Mouse (Mus musculus) limb, embryonic 12.5 days (tissue): ENCODE measurements around the gene B3gnt8. TPM values are rescaled to one million over a fixed set of nuclear protein-coding genes. Genes with fewer than 3 reads are reported as not detected.

ENCODE experiments used
- ATAC-seq: fragments of 200-750 bp; cut with Nextera tagmentation; 2 replicates; pipeline ENCODE4 v1.8.0; 2017; ENCODE audit warnings: low read depth, moderate TSS enrichment; ENCODE audit not compliant: insufficient number of reproducible peaks, insufficient read depth, low FRiP score, low TSS enrichment
- H3K27ac ChIP-seq: fragments of 300-500 bp; sonication (generic); 2 replicates; pipeline ENCODE4 v1.5.1; 2016; ENCODE audit warnings: mild to moderate bottlenecking, moderate library complexity
- H3K27me3 ChIP-seq: fragments of 300-500 bp; sonication (generic); 2 replicates; pipeline ENCODE4 v1.6.1; 2016; ENCODE audit warnings: mild to moderate bottlenecking, moderate library complexity
- H3K36me3 ChIP-seq: fragments of 300-500 bp; sonication (generic); 2 replicates; pipeline ENCODE4 v1.6.1; 2016; ENCODE audit warnings: mild to moderate bottlenecking, moderate library complexity
- H3K4me1 ChIP-seq: fragments of 300-500 bp; sonication (generic); replicated peaks from 2 replicates; pipeline ENCODE4 v1.6.1; 2016
- H3K4me2 ChIP-seq: fragments of 300-500 bp; sonication (generic); 2 replicates; pipeline ENCODE4 v1.6.1; 2016; ENCODE audit warnings: mild to moderate bottlenecking, moderate library complexity
- H3K4me3 ChIP-seq: fragments of 300-500 bp; sonication (generic); replicated peaks from 2 replicates; pipeline ENCODE4 v1.5.1; 2016; ENCODE audit warnings: mild to moderate bottlenecking
- H3K9ac ChIP-seq: fragments of 300-500 bp; sonication (generic); replicated peaks from 2 replicates; pipeline ENCODE4 v1.6.1; 2016; ENCODE audit warnings: mild to moderate bottlenecking, moderate library complexity
- H3K9me3 ChIP-seq: fragments of 300-500 bp; sonication (generic); 2 replicates; pipeline ENCODE4 v1.6.1; 2016; ENCODE audit warnings: mild to moderate bottlenecking, moderate library complexity
- WGBS: fragments of 180-500 bp; shearing (Covaris S2); methylation state at CpG from one replicate; pipeline ENCODE4 v1.1.7; 2016; 5-methylcytosine and 5-hydroxymethylcytosine counted together
- polyA plus RNA-seq: library from polyadenylated mRNA; unstranded; fragments of >200 nt; fragmentation: Nextera tagmentation; extraction: Ambion mirVana; gene quantifications from 2 replicates; pipeline ENCODE4 v1.2.1, GENCODE M21; 2016

Gene B3gnt8
- polyA plus RNA-seq, 1 experiment from 2014 or later, result 2.8 TPM

GRCm38 (mm10) chr7:25620101-25620500 lies 6.4 kb upstream of the B3gnt8 start:
- H3K36me3 ChIP-seq, result peaks cover 43% of the 10 kb centered on the region
- peaks cover 7% of the 10 kb centered on the region; the same call in 1 of the 2 replicates for H3K4me1 ChIP-seq
- H3K27ac ChIP-seq, result no peak overlapping the region
- H3K9me3 ChIP-seq, result no peaks in the 10 kb centered on the region
- peak overlapping the region; percentile 63 for H3K4me2 ChIP-seq
- ATAC-seq, result no peak
- H3K27me3 ChIP-seq, result no peaks in the 10 kb centered on the region
- no peak overlapping the region for H3K9ac ChIP-seq
- H3K4me3 ChIP-seq, result peak overlapping the region; percentile 65
- 92% methylated on average over 5 of the region's 5 CpGs for WGBS

- no peak overlapping the region for H3K9ac ChIP-seq
- no peak for ATAC-seq
- WGBS, result 94% methylated on average over 11 of the region's 11 CpGs
Observed at GRCm38 (mm10) chr7:25620751-25621150, 5.7 kb upstream of the B3gnt8 start.

GRCm38 (mm10) chr7:25623857-25624370 lies 2.5 kb upstream of the B3gnt8 start:
- 88% methylated on average over 11 of the region's 11 CpGs for WGBS
- Histone ChIP-seq H3K4me2 (no peak overlapping the region), H3K9me3 (no peaks in the 10 kb centered on the region), H3K4me1 (peaks cover 26% of the 10 kb centered on the region), H3K36me3 (peaks cover 51% of the 10 kb centered on the region), H3K27me3 (peaks cover 21% of the 10 kb centered on the region), H3K27ac (no peak overlapping the region), H3K4me3 (no peak overlapping the region), H3K9ac (no peak overlapping the region)
- ATAC-seq, result no peak

More at GRCm38 (mm10) chr7:25620751-25621150, 5.7 kb upstream of the B3gnt8 start:
- Histone ChIP-seq H3K4me2 (no peak overlapping the region), H3K4me3 (no peak overlapping the region), H3K9me3 (no peaks in the 10 kb centered on the region), H3K27me3 (no peaks in the 10 kb centered on the region), H3K27ac (no peak overlapping the region), H3K4me1 (peaks cover 7% of the 10 kb centered on the region; the same call in 1 of the 2 replicates), H3K36me3 (peaks cover 49% of the 10 kb centered on the region)

- Histone ChIP-seq H3K27me3 (peaks cover 26% of the 10 kb centered on the region), H3K9me3 (no peaks in the 10 kb centered on the region), H3K4me1 (peaks cover 24% of the 10 kb centered on the region), H3K4me2 (no peak overlapping the region), H3K4me3 (no peak overlapping the region), H3K9ac (no peak overlapping the region), H3K36me3 (peaks cover 59% of the 10 kb centered on the region), H3K27ac (no peak overlapping the region)
- WGBS, result 75% methylated on average over 5 of the region's 5 CpGs
- ATAC-seq, result no peak
Observed at GRCm38 (mm10) chr7:25624851-25625250, 1.6 kb upstream of the B3gnt8 start.

GRCm38 (mm10) chr7:25625594-25626250 lies 732 bp upstream of the B3gnt8 start:
- H3K27me3 ChIP-seq, result peaks cover 26% of the 10 kb centered on the region
- peaks cover 68% of the 10 kb centered on the region for H3K36me3 ChIP-seq
- no peak overlapping the region for H3K27ac ChIP-seq
- peaks cover 19% of the 10 kb centered on the region for H3K4me1 ChIP-seq
- H3K9ac ChIP-seq, result no peak overlapping the region
- ATAC-seq, result no peak
- no peak overlapping the region for H3K4me2 ChIP-seq
- 74% methylated on average over 10 of the region's 10 CpGs for WGBS
- no peak overlapping the region for H3K4me3 ChIP-seq
- no peaks in the 10 kb centered on the region for H3K9me3 ChIP-seq

GRCm38 (mm10) chr7:25627431-25628322 lies 1.2 kb downstream of the B3gnt8 start:
- Histone ChIP-seq H3K36me3 (peaks cover 68% of the 10 kb centered on the region), H3K4me2 (peak overlapping the region; percentile 63), H3K27me3 (peaks cover 26% of the 10 kb centered on the region), H3K4me1 (peaks cover 19% of the 10 kb centered on the region), H3K4me3 (peak overlapping the region; percentile 40), H3K27ac (no peak overlapping the region), H3K9ac (peak overlapping the region; percentile 56), H3K9me3 (no peaks in the 10 kb centered on the region)
- 18% methylated on average over 37 of the region's 38 CpGs for WGBS
- ATAC-seq, result peak; percentile 43; the same call in 1 of the 2 replicates

GRCm38 (mm10) chr7:25628323-25628620 lies 1.8 kb downstream of the B3gnt8 start:
- H3K4me1 ChIP-seq, result peaks cover 19% of the 10 kb centered on the region
- no peak overlapping the region; the same call in 1 of the 2 replicates for H3K9ac ChIP-seq
- no peak overlapping the region for H3K27ac ChIP-seq
- 62% methylated on average over 8 of the region's 8 CpGs for WGBS
- H3K4me3 ChIP-seq, result no peak overlapping the region; the same call in 1 of the 2 replicates
- H3K36me3 ChIP-seq, result peaks cover 68% of the 10 kb centered on the region
- peak overlapping the region; percentile 63 for H3K4me2 ChIP-seq
- H3K27me3 ChIP-seq, result peaks cover 26% of the 10 kb centered on the region
- no peaks in the 10 kb centered on the region for H3K9me3 ChIP-seq
- ATAC-seq, result no peak

- H3K9me3 ChIP-seq, result no peaks in the 10 kb centered on the region
- H3K4me3 ChIP-seq, result no peak overlapping the region
- no peak overlapping the region for H3K27ac ChIP-seq
- H3K9ac ChIP-seq, result no peak overlapping the region
- peaks cover 5% of the 10 kb centered on the region for H3K4me1 ChIP-seq
- ATAC-seq, result no peak
- WGBS, result 88% methylated on average over 5 of the region's 5 CpGs
- H3K27me3 ChIP-seq, result peaks cover 16% of the 10 kb centered on the region
- H3K36me3 ChIP-seq, result peaks cover 71% of the 10 kb centered on the region
- no peak overlapping the region for H3K4me2 ChIP-seq
Observed at GRCm38 (mm10) chr7:25632679-25633078, 6.2 kb downstream of the B3gnt8 start.

- no peak for ATAC-seq
- no peak overlapping the region for H3K9ac ChIP-seq
- no peaks in the 10 kb centered on the region for H3K9me3 ChIP-seq
- 47% methylated on average over 3 of the region's 3 CpGs for WGBS
- no peak overlapping the region for H3K27ac ChIP-seq
- H3K4me1 ChIP-seq, result no peaks in the 10 kb centered on the region
- H3K36me3 ChIP-seq, result peaks cover 76% of the 10 kb centered on the region
- no peak overlapping the region for H3K4me2 ChIP-seq
- H3K27me3 ChIP-seq, result no peaks in the 10 kb centered on the region
- H3K4me3 ChIP-seq, result no peak overlapping the region
Observed at GRCm38 (mm10) chr7:25636373-25636772, 9.9 kb downstream of the B3gnt8 start.

- no peak overlapping the region for H3K4me2 ChIP-seq
- H3K4me1 ChIP-seq, result no peaks in the 10 kb centered on the region
- no peak for ATAC-seq
- no peak overlapping the region for H3K4me3 ChIP-seq
- no peaks in the 10 kb centered on the region for H3K27me3 ChIP-seq
- WGBS, result 85% methylated on average over 5 of the region's 5 CpGs
- no peaks in the 10 kb centered on the region for H3K9me3 ChIP-seq
- H3K27ac ChIP-seq, result no peak overlapping the region
- H3K9ac ChIP-seq, result no peak overlapping the region
- H3K36me3 ChIP-seq, result peaks cover 73% of the 10 kb centered on the region
Observed at GRCm38 (mm10) chr7:25637099-25637498, 10.6 kb downstream of the B3gnt8 start.

- Histone ChIP-seq H3K4me3 (no peak overlapping the region), H3K9me3 (no peaks in the 10 kb centered on the region), H3K27ac (no peak overlapping the region), H3K36me3 (peaks cover 56% of the 10 kb centered on the region), H3K4me1 (no peaks in the 10 kb centered on the region), H3K27me3 (no peaks in the 10 kb centered on the region), H3K4me2 (no peak overlapping the region), H3K9ac (no peak overlapping the region)
- WGBS, result 95% methylated on average over 4 of the region's 4 CpGs
- ATAC-seq, result no peak
Observed at GRCm38 (mm10) chr7:25639754-25640153, 13.3 kb downstream of the B3gnt8 start.
